Mouse (Mus musculus) c-Kit-positive CD71-positive TER-119-negative erythroid progenitor cells, embryonic 14.5 days (primary cell): ENCODE measurements around the gene Fbn1.

Source experiments
- DNase-seq: peaks from one replicate; pipeline ENCODE4 v3.0.0-alpha.2; 2013; ENCODE audit warnings: low read depth

Gene Fbn1

GRCm38 (mm10) chr2:125394428-125395101, 113.2 kb downstream of the Fbn1 start:
- DNase-seq = no peak

DNA sequence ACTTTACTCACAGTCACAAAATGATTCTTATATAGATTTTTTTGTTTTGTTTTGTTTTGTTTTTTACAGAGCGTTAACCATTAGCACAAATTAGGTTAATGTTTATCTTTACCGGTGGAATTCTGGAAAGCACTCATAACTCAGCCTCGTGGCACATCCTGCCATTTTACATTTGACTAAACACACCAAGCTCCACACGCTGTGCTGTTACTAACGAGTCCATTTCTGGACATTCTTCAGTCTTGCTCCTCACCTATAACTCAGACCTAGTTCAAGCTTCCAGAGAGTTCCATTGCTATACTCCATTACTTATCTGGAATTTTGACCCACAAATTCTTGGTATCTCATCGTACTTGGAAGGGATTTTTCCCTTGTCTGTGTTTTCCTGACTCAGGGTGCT, 116.2 kb downstream of the Fbn1 start:
- DNase-seq = no peak

- no peak for DNase-seq
Measured at GRCm38 (mm10) chr2:125389796-125390195, 118.0 kb downstream of the Fbn1 start.

DNA sequence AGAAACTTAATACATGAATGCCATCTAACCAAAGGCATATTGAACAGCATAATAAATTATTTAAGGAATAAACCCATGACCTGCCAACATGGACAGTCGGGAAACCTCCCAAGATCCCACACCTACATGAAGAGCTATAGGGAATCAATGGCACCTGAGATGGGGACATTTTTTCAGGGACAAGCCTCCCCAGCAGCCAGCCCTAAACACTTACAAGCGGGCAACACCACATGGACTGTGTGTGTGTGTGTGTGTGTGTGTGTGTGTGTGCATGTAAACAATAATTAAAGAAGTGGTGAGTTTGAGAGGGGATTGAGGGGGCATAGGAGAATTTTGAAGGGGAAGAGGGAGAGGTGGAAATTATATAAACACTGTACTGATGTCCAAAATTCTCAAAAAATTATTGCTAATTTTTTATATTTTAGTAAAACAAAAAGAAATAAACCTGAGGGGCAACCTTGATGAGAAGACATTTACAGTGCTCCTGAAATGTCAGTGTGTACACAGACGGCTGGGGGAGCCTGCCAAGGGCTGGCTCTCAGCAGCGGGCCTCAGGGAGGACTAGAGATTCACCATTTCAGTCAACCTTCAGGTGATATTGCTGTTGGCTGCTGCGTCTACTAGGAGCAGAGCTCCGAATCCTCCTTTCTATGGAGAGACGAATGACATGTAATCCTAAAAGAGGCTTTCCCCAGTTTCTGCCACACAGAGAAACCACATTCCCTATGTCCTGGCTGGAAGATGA, 121.4 kb downstream of the Fbn1 start:
- DNase-seq = no peak

GRCm38 (mm10) chr2:125384941-125385340, 122.9 kb downstream of the Fbn1 start:
- DNase-seq = no peak

GRCm38 (mm10) chr2:125384415-125384814, 123.4 kb downstream of the Fbn1 start:
- DNase-seq = no peak

- no peak for DNase-seq
Measured at GRCm38 (mm10) chr2:125383273-125383641, 124.5 kb downstream of the Fbn1 start.

GRCm38 (mm10) chr2:125382613-125383272, 125.0 kb downstream of the Fbn1 start:
- DNase-seq = no peak

- DNase-seq = no peak
Measured at GRCm38 (mm10) chr2:125380086-125380485, 127.7 kb downstream of the Fbn1 start.

DNA sequence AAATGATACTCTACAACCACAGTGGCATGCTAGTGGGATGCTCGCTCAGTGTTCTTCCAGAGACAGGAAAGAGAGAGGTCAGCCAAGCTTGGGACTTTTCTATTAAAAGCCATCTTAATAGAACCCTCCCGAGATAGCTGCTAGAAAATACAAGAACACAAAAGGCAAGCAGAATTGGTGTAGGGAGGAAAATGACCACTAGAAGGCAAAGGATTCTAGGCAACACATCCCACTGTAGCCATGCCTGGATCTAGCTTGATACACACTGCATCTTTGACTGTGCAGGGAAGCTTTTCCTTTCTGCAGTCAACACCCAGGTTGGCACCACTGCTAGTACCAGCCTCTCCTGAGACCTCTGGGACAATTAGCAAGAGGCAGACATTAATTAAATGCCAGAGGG, 128.6 kb downstream of the Fbn1 start:
- DNase-seq = no peak

DNA sequence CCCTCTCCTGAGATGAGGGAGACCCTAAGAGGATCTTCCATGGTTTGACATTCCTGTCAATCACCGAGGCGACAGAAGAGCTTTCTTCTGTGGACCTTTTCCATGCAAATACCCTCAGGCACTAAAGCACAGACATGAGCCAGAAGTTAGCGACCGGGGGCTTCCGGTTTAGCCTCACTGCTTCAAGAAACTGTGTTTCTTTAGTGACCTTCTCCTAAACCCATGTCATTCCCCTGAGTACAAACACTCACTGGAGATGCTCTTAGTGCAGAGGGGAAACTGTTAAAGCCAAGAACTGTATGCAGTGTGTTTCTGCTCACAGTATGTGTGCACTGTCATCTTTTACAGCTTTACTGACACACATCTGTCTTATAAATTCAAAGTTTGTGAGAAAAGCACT, 131.9 kb downstream of the Fbn1 start:
- DNase-seq = no peak

DNA sequence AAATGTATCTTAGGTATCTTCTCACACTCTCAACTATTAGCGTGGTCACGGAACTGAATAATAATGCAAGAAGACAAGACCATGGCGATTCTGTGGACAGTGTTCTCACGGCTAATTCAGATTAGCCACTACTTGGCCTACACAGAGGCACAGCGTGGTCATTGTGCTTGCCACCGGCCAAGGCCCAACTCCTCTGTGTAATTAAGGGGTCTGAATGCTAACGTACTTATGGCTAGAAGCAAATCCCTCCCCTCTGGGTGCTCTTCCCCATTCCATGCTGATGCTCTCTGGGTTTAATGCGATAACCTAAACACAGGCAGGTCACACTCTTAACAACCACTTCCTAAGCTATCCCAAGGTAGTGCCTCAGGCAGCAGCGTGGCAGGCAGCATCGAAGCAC, 132.5 kb downstream of the Fbn1 start:
- no peak for DNase-seq

GRCm38 (mm10) chr2:125369666-125370065, 138.1 kb downstream of the Fbn1 start:
- DNase-seq = no peak

DNA sequence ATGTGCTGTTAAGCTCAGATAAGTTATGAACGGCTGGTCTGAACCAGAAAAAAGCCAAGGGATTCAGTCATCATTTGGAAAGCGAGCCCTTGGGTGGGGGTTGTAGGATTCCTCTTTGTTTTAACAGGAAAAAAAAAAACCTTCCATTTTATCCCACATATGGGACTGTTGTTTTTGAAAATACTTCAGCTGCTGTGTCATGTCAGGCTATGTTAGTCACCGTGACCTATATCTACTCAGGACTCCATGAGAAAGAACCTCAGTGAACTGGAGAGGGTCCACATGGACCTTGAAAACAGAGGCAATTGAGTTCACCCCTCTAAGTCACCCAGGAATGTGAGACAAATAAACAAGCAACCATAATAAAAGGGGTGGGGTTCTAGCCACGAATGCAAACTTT, 139.2 kb downstream of the Fbn1 start:
- DNase-seq = no peak

DNA sequence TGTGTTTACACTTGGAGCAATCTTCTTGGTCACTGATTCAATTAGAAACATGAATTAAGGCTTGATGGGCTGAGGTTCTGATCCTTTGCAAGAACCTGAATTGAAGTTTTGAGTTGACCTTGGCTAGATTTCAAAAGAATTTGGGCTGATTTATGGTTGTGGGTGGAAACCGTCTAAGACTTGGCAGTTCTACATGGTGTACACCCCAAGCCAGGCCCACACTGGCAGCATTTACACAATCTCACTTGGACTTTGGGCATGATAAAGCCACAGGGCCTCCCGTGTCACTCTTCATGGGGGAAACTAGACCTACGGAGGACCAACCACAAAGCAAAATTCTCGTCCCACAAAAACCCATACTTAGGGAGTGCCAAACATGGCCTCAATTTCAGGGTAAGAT, 146.1 kb downstream of the Fbn1 start:
- no peak for DNase-seq

DNA sequence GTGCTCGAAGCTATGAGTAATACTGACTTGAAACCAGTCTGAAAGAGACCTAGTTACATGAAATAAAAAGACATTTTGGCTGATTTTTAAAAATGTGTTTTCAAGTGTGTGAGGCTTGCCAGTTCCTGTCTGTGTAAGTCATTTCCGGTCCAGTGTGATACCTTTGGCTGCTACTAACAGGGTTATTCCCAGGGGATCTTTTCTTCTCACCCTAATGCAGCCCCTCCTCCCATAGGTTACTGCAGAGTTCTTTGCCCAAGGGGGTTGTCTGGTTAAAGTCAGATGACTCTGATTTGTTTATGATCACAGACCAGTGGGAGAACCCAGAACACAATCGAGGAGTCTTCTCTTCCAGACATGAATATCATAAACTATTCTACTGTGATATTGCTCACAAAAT, 151.3 kb downstream of the Fbn1 start:
- no peak for DNase-seq

DNA sequence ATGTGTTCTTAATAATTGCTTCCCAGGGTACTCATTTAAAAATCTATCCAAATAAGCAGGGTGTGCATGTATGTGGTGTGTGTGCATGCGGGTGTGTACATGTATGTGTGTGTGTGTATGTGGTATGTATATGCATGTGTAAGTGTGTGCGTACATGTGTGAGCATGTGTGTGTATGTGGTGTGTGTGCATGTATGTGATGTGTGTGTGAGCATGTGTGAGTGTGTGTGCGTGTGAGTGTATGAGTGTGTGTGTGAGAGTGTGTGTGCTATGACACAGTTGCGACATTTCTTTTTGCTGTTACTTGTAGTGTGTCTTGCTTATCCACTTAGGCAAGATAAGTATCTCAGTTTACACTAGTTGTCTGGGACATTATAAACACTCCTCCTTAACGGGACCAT, 151.7 kb downstream of the Fbn1 start:
- DNase-seq = no peak

- DNase-seq = no peak
Measured at GRCm38 (mm10) chr2:125355216-125355971, 152.4 kb downstream of the Fbn1 start.

DNA sequence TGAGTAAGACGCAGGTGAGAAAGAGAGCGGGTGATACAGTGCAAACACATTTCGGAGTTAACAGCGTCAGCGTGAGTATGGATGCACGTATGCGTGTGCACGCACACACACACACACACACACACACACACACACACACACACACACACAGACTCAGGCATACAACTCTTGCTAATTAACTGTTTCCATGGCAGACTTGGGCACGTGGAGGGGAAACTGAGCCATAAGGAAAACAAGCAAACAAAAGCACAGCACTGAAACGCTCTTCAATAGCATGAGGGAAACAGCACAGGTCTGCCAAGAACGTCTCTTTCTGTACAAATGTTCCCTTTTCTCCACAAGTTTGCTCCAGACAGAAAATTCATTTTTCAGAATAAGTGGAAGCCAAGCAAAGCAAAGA, 153.2 kb downstream of the Fbn1 start:
- DNase-seq = no peak

- no peak for DNase-seq
Measured at GRCm38 (mm10) chr2:125349144-125349543, 158.6 kb downstream of the Fbn1 start.

- no peak for DNase-seq
Measured at GRCm38 (mm10) chr2:125342181-125342950, 165.4 kb downstream of the Fbn1 start.

- no peak for DNase-seq
Measured at GRCm38 (mm10) chr2:125340381-125340780, 167.4 kb downstream of the Fbn1 start.
